Mouse (Mus musculus): ENCODE data around the gene Tfrc.

DNA sequence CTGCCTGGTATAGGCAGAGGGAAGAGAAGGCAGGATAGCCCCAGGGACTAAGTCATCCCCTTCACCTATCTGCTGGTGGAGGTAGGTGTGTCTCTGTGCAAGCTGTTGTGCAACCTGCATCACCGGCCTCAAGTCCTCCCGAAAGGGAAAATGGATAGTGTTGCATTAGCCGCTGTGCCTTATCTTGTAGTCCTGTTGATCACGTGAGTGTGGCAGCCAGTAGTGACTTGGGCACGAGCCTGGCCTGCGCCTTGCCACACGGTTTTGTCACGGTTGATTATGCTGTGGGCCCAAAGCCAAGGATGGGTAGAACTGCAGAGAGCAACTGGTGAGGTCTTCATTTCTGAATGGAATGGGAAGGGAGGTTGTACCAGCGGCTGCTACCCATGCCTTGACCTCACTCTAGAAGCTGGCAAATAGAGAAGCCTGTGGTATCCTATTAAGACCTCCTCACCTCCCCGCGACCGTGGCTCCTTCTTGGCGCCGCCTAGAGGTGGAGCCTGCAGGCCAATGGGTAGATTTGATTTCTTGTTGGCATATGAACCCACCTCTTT, 36.7 kb downstream of the Tfrc start:
- peak; percentile 22; the same call in 1 of the 2 replicates for TF ChIP-seq CTCF (IDR thresholded peaks at IDR 0.05; ENCODE audit: low read depth, low read length)
- no peak for TF ChIP-seq POLR2A (IDR thresholded peaks at IDR 0.05; ENCODE audit: extremely low read depth, insufficient read depth, low read length)
